Mouse (Mus musculus): Measurements from ENCODE around the gene Kctd20. TPM values are rescaled to one million over a fixed set of nuclear protein-coding genes. Genes with fewer than 3 reads are reported as not detected.

The Kctd20 gene
- total RNA-seq, 1 experiment from 2014 or later = 69.8 TPM

GRCm38 (mm10) chr17:28931436-28932211 is 20.1 kb upstream of the Kctd20 start:
- no peak for DNase-seq

- DNase-seq = no peak
These were observed 19.5 kb upstream of the Kctd20 start for GRCm38 (mm10) chr17:28932274-28932673.

- DNase-seq = no peak
These were observed 17.4 kb upstream of the Kctd20 start for GRCm38 (mm10) chr17:28934120-28934916.

GRCm38 (mm10) chr17:28936133-28936532 is 15.6 kb upstream of the Kctd20 start:
- no peak for DNase-seq

- DNase-seq = peak; percentile 65
These were observed 15.0 kb upstream of the Kctd20 start for GRCm38 (mm10) chr17:28936622-28937345.

- no peak for DNase-seq
These were observed 10.8 kb upstream of the Kctd20 start for GRCm38 (mm10) chr17:28940776-28941555.

GRCm38 (mm10) chr17:28942101-28942500 is 9.6 kb upstream of the Kctd20 start:
- DNase-seq = no peak

GRCm38 (mm10) chr17:28943740-28944139 is 8.0 kb upstream of the Kctd20 start, which contains the start of gene Pxt1:
Gene Pxt1 (minus strand): TSS chr17:28943840.
- DNase-seq = no peak

- no peak for DNase-seq
These were observed 7.3 kb upstream of the Kctd20 start for GRCm38 (mm10) chr17:28944481-28944880.

- no peak for DNase-seq
These were observed 4.5 kb upstream of the Kctd20 start for GRCm38 (mm10) chr17:28947011-28947939.

GRCm38 (mm10) chr17:28948661-28949060 is 3.1 kb upstream of the Kctd20 start:
- DNase-seq = peak; percentile 69

GRCm38 (mm10) chr17:28950751-28951150 is 999 bp upstream of the Kctd20 start:
- no peak for DNase-seq

GRCm38 (mm10) chr17:28953251-28953650 is 1.5 kb downstream of the Kctd20 start:
- DNase-seq = no peak

- DNase-seq = no peak
These were observed 2.7 kb downstream of the Kctd20 start for GRCm38 (mm10) chr17:28954416-28954815.

- DNase-seq = no peak
These were observed 8.8 kb downstream of the Kctd20 start for GRCm38 (mm10) chr17:28960597-28960996.

GRCm38 (mm10) chr17:28961596-28961995 is 9.8 kb downstream of the Kctd20 start:
- no peak for DNase-seq

GRCm38 (mm10) chr17:28967021-28967610 is 15.4 kb downstream of the Kctd20 start:
- DNase-seq = no peak

- no peak for DNase-seq
These were observed 18.4 kb downstream of the Kctd20 start for GRCm38 (mm10) chr17:28970122-28970521.

GRCm38 (mm10) chr17:28979091-28979490 is 27.3 kb downstream of the Kctd20 start:
- DNase-seq = no peak

GRCm38 (mm10) chr17:28981081-28981480 is 29.3 kb downstream of the Kctd20 start:
- no peak for DNase-seq

Data from adrenal gland, postnatal 25 days (tissue).